Mouse (Mus musculus): ENCODE data around the gene Gm20888.
"Not testable (repeated sequence)": the region's sequence is repeated elsewhere in the genome, so short reads cannot be mapped to it uniquely, and the experiment has no call there.

Gene Gm20888

GRCm38 (mm10) chrY:70441582-70441981 lies at the start of gene Gm20888:
Gene Gm20888, plus strand, starts transcription at chrY:70441882.
- DNase-seq, result not testable (repeated sequence)
